Mouse (Mus musculus): ENCODE measurements at regions not wholly inside any gene's neighbourhood (a gene's known extent, or its start where the extent isn't known, plus 50 kb on each side); places are given as distances from the start of the nearest gene placed in this dataset.

GRCm38 (mm10) chr4:101351716-101352115, 67.4 kb upstream of the Ak4 start:
- TF ChIP-seq CTCF (IDR thresholded peaks at IDR 0.05; ENCODE audit: extremely low read depth, insufficient read depth, insufficient read length, insufficient replicate concordance) (no peak), POLR2A (IDR thresholded peaks at IDR 0.05; ENCODE audit: low read depth, low read length) (no peak)
